Mouse (Mus musculus) myocyte (in vitro differentiated cells): ENCODE results near the gene Tor3a.

Source experiments
- CEBPB ChIP-seq: IDR thresholded peaks from 2 replicates; pipeline ENCODE4 v1.6.1; 2011; ENCODE audit warnings: mild to moderate bottlenecking, moderate library complexity; ENCODE audit not compliant: poor library complexity, insufficient read depth, severe bottlenecking
- MYOD1 ChIP-seq, 3 experiments: IDR thresholded peaks; one replicate each; pipeline ENCODE4 v1.6.1; 2011; ENCODE audit warnings: control low read depth in 2 of 3, low read depth in 2 of 3, mild to moderate bottlenecking in 2 of 3, moderate library complexity in 1 of 3; ENCODE audit not compliant: insufficient read length in 2 of 3, control insufficient read depth in 1 of 3
- POLR2A ChIP-seq: IDR thresholded peaks from one replicate; pipeline ENCODE4 v1.6.1; 2011; ENCODE audit warnings: low read depth, mild to moderate bottlenecking, control low read depth, moderate library complexity; ENCODE audit not compliant: insufficient read length
- USF1 ChIP-seq: IDR thresholded peaks from one replicate; pipeline ENCODE4 v1.6.1; 2011; ENCODE audit warnings: low read depth, mild to moderate bottlenecking, control low read depth, moderate library complexity

- TF ChIP-seq USF1 (no peak), POLR2A (no peak), MYOD1 (IDR thresholded peaks at IDR 0.05; ENCODE audit: control insufficient read depth in 1 of 3, insufficient read length in 2 of 3, low read depth in 2 of 3) (no peak), CEBPB (no peak)
Measured at GRCm38 (mm10) chr1:156644061-156644460, 30.1 kb downstream of the Tor3a start.
